Mouse (Mus musculus) lung, postnatal 0 days (tissue): ENCODE results near the gene Ttc39d.

Experiments used
- CTCF ChIP-seq: IDR thresholded peaks from 2 replicates; pipeline ENCODE4 v1.5.1; 2016; ENCODE audit warnings: antibody characterized with exemption, mild to moderate bottlenecking
- EP300 ChIP-seq: IDR thresholded peaks from 2 replicates; pipeline ENCODE4 v1.6.1; 2016; ENCODE audit warnings: antibody characterized with exemption, mild to moderate bottlenecking, control low read depth

- TF ChIP-seq EP300 (no peak), CTCF (no peak)
Measured at GRCm38 (mm10) chr17:80224326-80225116, 17.3 kb downstream of the Ttc39d start, which contains the start of gene Gemin6.
